Mouse (Mus musculus) kidney, embryonic 14.5 days (tissue): ENCODE measurements around the gene Il2rb. TPM values are rescaled to one million over a fixed set of nuclear protein-coding genes. Genes with fewer than 3 reads are reported as not detected.

Experiments
- ATAC-seq: fragments of 200-750 bp; cut with Nextera tagmentation; 2 replicates; pipeline ENCODE4 v1.8.0; 2017; ENCODE audit warnings: moderate number of reproducible peaks, mild to moderate bottlenecking, moderate TSS enrichment, moderate library complexity; ENCODE audit not compliant: low FRiP score, low TSS enrichment
- H3K27ac ChIP-seq: fragments of 300-500 bp; sonication (generic); 2 replicates; pipeline ENCODE4 v1.5.1; 2014; ENCODE audit warnings: low read depth, mild to moderate bottlenecking, low read length, moderate library complexity, mixed read lengths
- H3K27me3 ChIP-seq: fragments of 300-500 bp; sonication (generic); 2 replicates; pipeline ENCODE4 v1.6.1; 2014; ENCODE audit warnings: mild to moderate bottlenecking, low read length; ENCODE audit not compliant: control insufficient read depth, insufficient read depth
- H3K36me3 ChIP-seq: fragments of 300-500 bp; sonication (generic); 2 replicates; pipeline ENCODE4 v1.6.1; 2014; ENCODE audit warnings: low read length, mixed read lengths; ENCODE audit not compliant: control insufficient read depth, insufficient read depth
- H3K4me1 ChIP-seq: fragments of 300-500 bp; sonication (generic); 2 replicates; pipeline ENCODE4 v1.6.1; 2014; ENCODE audit warnings: low read length, mixed read lengths; ENCODE audit not compliant: control insufficient read depth, insufficient read depth
- H3K4me2 ChIP-seq: fragments of 300-500 bp; sonication (generic); replicated peaks from 2 replicates; pipeline ENCODE4 v1.6.1; 2014; ENCODE audit warnings: low read depth, mild to moderate bottlenecking, low read length
- H3K4me3 ChIP-seq: fragments of 300-500 bp; sonication (generic); 2 replicates; pipeline ENCODE4 v1.5.1; 2014; ENCODE audit warnings: mild to moderate bottlenecking, low read length
- H3K9ac ChIP-seq: fragments of 300-500 bp; sonication (generic); 2 replicates; pipeline ENCODE4 v1.6.1; 2014; ENCODE audit warnings: low read depth, mild to moderate bottlenecking, low read length, moderate library complexity
- H3K9me3 ChIP-seq: fragments of 300-500 bp; sonication (generic); 2 replicates; pipeline ENCODE4 v1.6.1; 2016; ENCODE audit warnings: low read length; ENCODE audit not compliant: control insufficient read depth
- WGBS: fragments of 180-500 bp; shearing (Covaris S2); extraction: QIAGEN DNeasy Blood & Tissue Kit; methylation state at CpG from one replicate; pipeline ENCODE4 v1.1.7; 2014; 5-methylcytosine and 5-hydroxymethylcytosine counted together
- polyA plus RNA-seq: library from polyadenylated mRNA; unstranded; fragments of >200 nt; fragmentation: Nextera tagmentation; extraction: Ambion mirVana; gene quantifications from 2 replicates; pipeline ENCODE4 v1.2.1, GENCODE M21; 2014

Il2rb gene
- polyA plus RNA-seq, result 0.07 and 0.60 TPM in 2 replicates

- no peak for ATAC-seq
- Histone ChIP-seq H3K4me2 (no peak within 1 kb of the TSS), H3K36me3 (no peaks in the 10 kb centered on the region), H3K4me3 (no peak within 1 kb of the TSS), H3K27me3 (no peaks in the 10 kb centered on the region), H3K9ac (no peak within 1 kb of the TSS), H3K4me1 (no peaks in the 10 kb centered on the region), H3K27ac (no peak within 1 kb of the TSS), H3K9me3 (no peaks in the 10 kb centered on the region)
- WGBS, result 89% methylated on average over 10 of the region's 11 CpGs
Observed at GRCm38 (mm10) chr15:78494968-78495406, at the start of gene Il2rb. Il2rb (minus strand) TSS chr15:78495271.

GRCm38 (mm10) chr15:78544561-78545001 is 49.5 kb upstream of the Il2rb start, which contains the start of gene Sstr3:
Sstr3 (minus strand) TSS chr15:78544685.
- H3K9me3 ChIP-seq, result no peaks in the 10 kb centered on the region
- peak within 1 kb of the TSS; percentile 22 for H3K4me2 ChIP-seq
- 0 out of 2 replicates have a peak, but pooled peaks cover 5% of the 10 kb centered on the region for H3K27me3 ChIP-seq
- no peak within 1 kb of the TSS; the same call in 1 of the 2 replicates for H3K27ac ChIP-seq
- H3K36me3 ChIP-seq, result no peaks in the 10 kb centered on the region
- peak within 1 kb of the TSS; percentile 42; the same call in 1 of the 2 replicates for H3K9ac ChIP-seq
- 6% methylated on average over 14 of the region's 14 CpGs for WGBS
- no peaks in the 10 kb centered on the region; the same call in 1 of the 2 replicates for H3K4me1 ChIP-seq
- ATAC-seq, result peak; percentile 37
- no peak within 1 kb of the TSS for H3K4me3 ChIP-seq

- Histone ChIP-seq H3K9me3 (no peaks in the 10 kb centered on the region), H3K27me3 (0 out of 2 replicates have a peak, but pooled peaks cover 5% of the 10 kb centered on the region), H3K4me1 (no peaks in the 10 kb centered on the region; the same call in 1 of the 2 replicates), H3K27ac (no peak overlapping the region), H3K36me3 (no peaks in the 10 kb centered on the region), H3K4me2 (peak overlapping the region; percentile 19; the same call in 1 of the 2 replicates), H3K9ac (peak overlapping the region; percentile 18; the same call in 1 of the 2 replicates), H3K4me3 (no peak overlapping the region)
- peak; percentile 7; the same call in 1 of the 2 replicates for ATAC-seq
- 44% methylated on average over 15 of the region's 15 CpGs for WGBS
Observed at GRCm38 (mm10) chr15:78544041-78544440, 49.0 kb upstream of the Il2rb start.

GRCm38 (mm10) chr15:78542767-78543303 is 47.8 kb upstream of the Il2rb start:
- no peaks in the 10 kb centered on the region for H3K36me3 ChIP-seq
- no peak overlapping the region for H3K9ac ChIP-seq
- no peak for ATAC-seq
- H3K27me3 ChIP-seq, result 0 out of 2 replicates have a peak, but pooled peaks cover 5% of the 10 kb centered on the region
- H3K9me3 ChIP-seq, result no peaks in the 10 kb centered on the region
- no peaks in the 10 kb centered on the region; the same call in 1 of the 2 replicates for H3K4me1 ChIP-seq
- 62% methylated on average over 7 of the region's 7 CpGs for WGBS
- no peak overlapping the region for H3K27ac ChIP-seq
- no peak overlapping the region for H3K4me3 ChIP-seq
- no peak overlapping the region for H3K4me2 ChIP-seq

GRCm38 (mm10) chr15:78542098-78542766 is 47.2 kb upstream of the Il2rb start:
- Histone ChIP-seq H3K9me3 (no peaks in the 10 kb centered on the region), H3K27me3 (0 out of 2 replicates have a peak, but pooled peaks cover 5% of the 10 kb centered on the region), H3K27ac (no peak overlapping the region), H3K36me3 (no peaks in the 10 kb centered on the region), H3K9ac (no peak overlapping the region), H3K4me2 (no peak overlapping the region), H3K4me1 (no peaks in the 10 kb centered on the region; the same call in 1 of the 2 replicates), H3K4me3 (no peak overlapping the region)
- no peak for ATAC-seq
- WGBS, result 76% methylated on average over 3 of the region's 3 CpGs

- Histone ChIP-seq H3K4me2 (no peak overlapping the region), H3K36me3 (no peaks in the 10 kb centered on the region), H3K4me3 (no peak overlapping the region), H3K4me1 (no peaks in the 10 kb centered on the region; the same call in 1 of the 2 replicates), H3K9me3 (no peaks in the 10 kb centered on the region), H3K9ac (no peak overlapping the region), H3K27ac (no peak overlapping the region), H3K27me3 (0 out of 2 replicates have a peak, but pooled peaks cover 5% of the 10 kb centered on the region)
- no peak for ATAC-seq
- 64% methylated on average over 3 of the region's 3 CpGs for WGBS
Observed at GRCm38 (mm10) chr15:78541606-78542005, 46.5 kb upstream of the Il2rb start.

- Histone ChIP-seq H3K27me3 (0 out of 2 replicates have a peak, but pooled peaks cover 5% of the 10 kb centered on the region), H3K9ac (no peak overlapping the region), H3K4me1 (no peaks in the 10 kb centered on the region; the same call in 1 of the 2 replicates), H3K9me3 (no peaks in the 10 kb centered on the region), H3K4me3 (no peak overlapping the region), H3K36me3 (no peaks in the 10 kb centered on the region), H3K4me2 (no peak overlapping the region), H3K27ac (no peak overlapping the region)
- WGBS, result 69% methylated on average over 3 of the region's 3 CpGs
- no peak for ATAC-seq
Observed at GRCm38 (mm10) chr15:78541036-78541435, 46.0 kb upstream of the Il2rb start.

GRCm38 (mm10) chr15:78535723-78536421 is 40.8 kb upstream of the Il2rb start:
- no peaks in the 10 kb centered on the region for H3K36me3 ChIP-seq
- 64% methylated on average over 10 of the region's 10 CpGs for WGBS
- no peak overlapping the region for H3K9ac ChIP-seq
- H3K27ac ChIP-seq, result no peak overlapping the region
- no peaks in the 10 kb centered on the region for H3K27me3 ChIP-seq
- H3K4me1 ChIP-seq, result peaks cover 9% of the 10 kb centered on the region
- no peak for ATAC-seq
- H3K4me3 ChIP-seq, result no peak overlapping the region
- H3K4me2 ChIP-seq, result no peak overlapping the region
- H3K9me3 ChIP-seq, result no peaks in the 10 kb centered on the region
